Mouse (Mus musculus): ENCODE data around the gene Prkcq. TPM values are rescaled to one million over a fixed set of nuclear protein-coding genes. Genes with fewer than 3 reads are reported as not detected.

Prkcq gene
- polyA plus RNA-seq (2015; fragmentation: Nextera tagmentation; extraction: Ambion mirVana), result 0.46 and 0.88 TPM in 2 replicates

GRCm38 (mm10) chr2:11171754-11172501, at the start of gene Prkcq:
Prkcq (plus strand) TSS chr2:11172108.

All from urinary bladder, postnatal 0 days (tissue).